ENCODE assay signal across 10 mouse cellular contexts in genomic region chr6:146342995-146343394, GRCm38 (mm10).
A peak's percentile ranks its signal among the peaks of the same experiment; 100 is the strongest.
DNase-seq lines count a peak whose midpoint lies in the region; ATAC-seq and TF ChIP-seq lines count a peak whose summit lies in the region.
"Had no signal": no experiment of that assay in that cellular context is flagged by ENCODE, and none has a peak within 500 bp of the region (broad histone marks: within the 10 kb centered on the region; RNA-seq: fewer than 3 reads in every experiment).

No protein-coding gene starts in this region.

- H3K9me3 ChIP-seq in embryonic facial prominence, embryonic 13.5 days = no peaks in the 10 kb centered on the region
- no peaks in the 10 kb centered on the region for H3K9me3 ChIP-seq in embryonic facial prominence, embryonic 10.5 days
- no peaks in the 10 kb centered on the region for H3K9me3 ChIP-seq in neural tube, embryonic 12.5 days
- H3K9me3 ChIP-seq in forebrain, embryonic 12.5 days = no peaks in the 10 kb centered on the region
- H3K9me3 ChIP-seq: liver, embryonic 13.5 days had no signal

- no peak for ATAC-seq in embryonic facial prominence, embryonic 13.5 days (ENCODE audit: insufficient number of reproducible peaks, insufficient read depth, low FRiP score, low TSS enrichment, low read depth)
- ATAC-seq in neural tube, embryonic 12.5 days (ENCODE audit: low FRiP score, low read depth) = no peak; the same call in none of the 2 replicates
- ATAC-seq in forebrain, embryonic 12.5 days (ENCODE audit: low FRiP score) = no peak

- TF ChIP-seq CTCF in olfactory bulb, adult 2 months (IDR thresholded peaks at IDR 0.05; ENCODE audit: insufficient read depth, low read depth, low read length) = no peak

- H3K27me3 ChIP-seq in embryonic facial prominence, embryonic 13.5 days = no peaks in the 10 kb centered on the region
- H3K27me3 ChIP-seq in embryonic facial prominence, embryonic 10.5 days (replicated peaks; ENCODE audit: low read depth, poor library complexity, severe bottlenecking) = no peaks in the 10 kb centered on the region
- no peaks in the 10 kb centered on the region for H3K27me3 ChIP-seq in neural tube, embryonic 12.5 days (replicated peaks)
- no peaks in the 10 kb centered on the region for H3K27me3 ChIP-seq in forebrain, embryonic 12.5 days
- H3K27me3 ChIP-seq: liver, embryonic 13.5 days had no signal

- H3K4me1 ChIP-seq in embryonic facial prominence, embryonic 13.5 days = peaks cover 22% of the 10 kb centered on the region
- H3K4me1 ChIP-seq in embryonic facial prominence, embryonic 10.5 days = peaks cover 12% of the 10 kb centered on the region
- H3K4me1 ChIP-seq in neural tube, embryonic 12.5 days = peaks cover 11% of the 10 kb centered on the region
- H3K4me1 ChIP-seq in forebrain, embryonic 12.5 days = peaks cover 12% of the 10 kb centered on the region
- peaks cover 8% of the 10 kb centered on the region; the same call in 1 of the 2 replicates for H3K4me1 ChIP-seq in olfactory bulb, adult 2 months (ENCODE audit: control insufficient read depth, insufficient read depth, low read length)
- H3K4me1 ChIP-seq: liver, embryonic 13.5 days had no signal

- TF ChIP-seq POLR2A in olfactory bulb, adult 2 months (IDR thresholded peaks at IDR 0.05; ENCODE audit: insufficient read depth, low read depth, low read length) = no peak

- DNase-seq in embryonic facial prominence, embryonic 10.5 days (ENCODE audit: low spot score) = no peak
- no peak for DNase-seq in neural tube, embryonic 10.5 days (ENCODE audit: extremely low spot score, low spot score)
- no peak for DNase-seq in spleen, postnatal 14 days (ENCODE audit: low spot score in 2 of 2)
- DNase-seq in thymus, postnatal 10 days (ENCODE audit: low spot score in 2 of 2) = no peak
- DNase-seq: heart, adult 18-20 months; liver, embryonic 13.5 days had no signal

- no peak overlapping the region for H3K27ac ChIP-seq in embryonic facial prominence, embryonic 13.5 days
- no peak overlapping the region; the same call in 1 of the 2 replicates for H3K27ac ChIP-seq in embryonic facial prominence, embryonic 10.5 days (replicated peaks)
- H3K27ac ChIP-seq in neural tube, embryonic 12.5 days = no peak overlapping the region
- H3K27ac ChIP-seq in forebrain, embryonic 12.5 days = 0 out of 2 replicates have a peak overlapping the region, but pooled peaks have one; percentile 31
- 0 out of 2 replicates have a peak overlapping the region, but pooled peaks have one; percentile 2 for H3K27ac ChIP-seq in olfactory bulb, adult 2 months (ENCODE audit: insufficient read depth, low read depth, low read length)
- H3K27ac ChIP-seq: liver, embryonic 13.5 days had no signal

- no peak overlapping the region for H3K4me2 ChIP-seq in embryonic facial prominence, embryonic 13.5 days
- 0 out of 2 replicates have a peak overlapping the region, but pooled peaks have one; percentile 7 for H3K4me2 ChIP-seq in neural tube, embryonic 12.5 days (replicated peaks)
- H3K4me2 ChIP-seq in forebrain, embryonic 12.5 days = no peak overlapping the region
- H3K4me2 ChIP-seq: liver, embryonic 13.5 days had no signal

- WGBS in embryonic facial prominence, embryonic 13.5 days = 28% methylated on average over 6 of the region's 6 CpGs
- WGBS in embryonic facial prominence, embryonic 10.5 days = 19% methylated on average over 6 of the region's 6 CpGs
- 8% methylated on average over 6 of the region's 6 CpGs for WGBS in neural tube, embryonic 12.5 days
- WGBS in forebrain, embryonic 12.5 days = 3% methylated on average over 6 of the region's 6 CpGs
- 33% methylated on average over 6 of the region's 6 CpGs for WGBS in olfactory bulb, adult 2 months

- no peaks in the 10 kb centered on the region for H3K36me3 ChIP-seq in embryonic facial prominence, embryonic 13.5 days
- H3K36me3 ChIP-seq in embryonic facial prominence, embryonic 10.5 days (replicated peaks) = no peaks in the 10 kb centered on the region
- H3K36me3 ChIP-seq in neural tube, embryonic 12.5 days = no peaks in the 10 kb centered on the region
- no peaks in the 10 kb centered on the region for H3K36me3 ChIP-seq in forebrain, embryonic 12.5 days (replicated peaks)
- H3K36me3 ChIP-seq: liver, embryonic 13.5 days had no signal

- no peak overlapping the region for H3K4me3 ChIP-seq in embryonic facial prominence, embryonic 13.5 days
- H3K4me3 ChIP-seq in embryonic facial prominence, embryonic 10.5 days = no peak overlapping the region
- H3K4me3 ChIP-seq in neural tube, embryonic 12.5 days = no peak overlapping the region
- no peak overlapping the region for H3K4me3 ChIP-seq in forebrain, embryonic 12.5 days (replicated peaks)
- no peak overlapping the region for H3K4me3 ChIP-seq in olfactory bulb, adult 2 months (ENCODE audit: insufficient read depth, low read depth, low read length)
- H3K4me3 ChIP-seq: liver, embryonic 13.5 days had no signal

- peak overlapping the region; percentile 21; the same call in 1 of the 2 replicates for H3K9ac ChIP-seq in embryonic facial prominence, embryonic 13.5 days
- no peak overlapping the region for H3K9ac ChIP-seq in neural tube, embryonic 12.5 days
- H3K9ac ChIP-seq in forebrain, embryonic 12.5 days = no peak overlapping the region
- H3K9ac ChIP-seq: liver, embryonic 13.5 days had no signal

Comparison
In these comparisons a context has a peak if more than half of its experiments do, and no peak if none do; other contexts are left out.
1. H3K27ac ChIP-seq: peak in forebrain, embryonic 12.5 days (single experiment) and olfactory bulb, adult 2 months (single experiment); none in embryonic facial prominence, embryonic 13.5 days (single experiment), embryonic facial prominence, embryonic 10.5 days (single experiment) and neural tube, embryonic 12.5 days (single experiment).